Mouse (Mus musculus): ENCODE measurements around the gene Negr1. TPM values are rescaled to one million over a fixed set of nuclear protein-coding genes. Genes with fewer than 3 reads are reported as not detected.

Gene Negr1
- total and polyA plus RNA-seq, 2 experiments from 2014 or later, result 51.2 to 97.4 TPM

- no peak for TF ChIP-seq CTCF (IDR thresholded peaks at IDR 0.05; ENCODE audit: low read depth)
- Histone ChIP-seq H3K9ac (replicated peaks; ENCODE audit: low read length) (no peak overlapping the region), H3K27me3 (ENCODE audit: insufficient read depth, low read length) (no peaks in the 10 kb centered on the region), H3K27ac (no peak overlapping the region), H3K4me2 (ENCODE audit: low read depth, low read length) (no peak overlapping the region), H3K4me1 (ENCODE audit: insufficient read depth, low read length) (no peaks in the 10 kb centered on the region), H3K9me3 (ENCODE audit: low read length) (no peaks in the 10 kb centered on the region), H3K36me3 (ENCODE audit: insufficient read depth, low read length) (no peaks in the 10 kb centered on the region), H3K4me3 (ENCODE audit: low read length) (no peak overlapping the region)
- WGBS, result 90% methylated on average over 2 of the region's 2 CpGs
- ATAC-seq (no peak), DNase-seq (ENCODE audit: low spot score) (no peak)
Measured at GRCm38 (mm10) chr3:156662553-156662952, 101.0 kb downstream of the Negr1 start.

GRCm38 (mm10) chr3:156672560-156672959 is 111.0 kb downstream of the Negr1 start:
- no peak for TF ChIP-seq CTCF (IDR thresholded peaks at IDR 0.05; ENCODE audit: low read depth)
- Histone ChIP-seq H3K9me3 (ENCODE audit: low read length) (no peaks in the 10 kb centered on the region), H3K4me1 (ENCODE audit: insufficient read depth, low read length) (no peaks in the 10 kb centered on the region), H3K27me3 (ENCODE audit: insufficient read depth, low read length) (no peaks in the 10 kb centered on the region), H3K9ac (replicated peaks; ENCODE audit: low read length) (no peak overlapping the region), H3K27ac (no peak overlapping the region), H3K4me2 (ENCODE audit: low read depth, low read length) (no peak overlapping the region), H3K4me3 (ENCODE audit: low read length) (no peak overlapping the region), H3K36me3 (ENCODE audit: insufficient read depth, low read length) (no peaks in the 10 kb centered on the region)
- no peak for ATAC-seq
- WGBS, result 84% methylated on average over 3 of the region's 3 CpGs
- no peak for DNase-seq (ENCODE audit: low spot score)

GRCm38 (mm10) chr3:156690059-156690605 is 128.5 kb downstream of the Negr1 start:
- Histone ChIP-seq H3K27me3 (ENCODE audit: insufficient read depth, low read length) (no peaks in the 10 kb centered on the region), H3K4me3 (ENCODE audit: low read length) (no peak overlapping the region), H3K4me2 (ENCODE audit: low read depth, low read length) (no peak overlapping the region), H3K4me1 (ENCODE audit: insufficient read depth, low read length) (no peaks in the 10 kb centered on the region), H3K36me3 (ENCODE audit: insufficient read depth, low read length) (no peaks in the 10 kb centered on the region), H3K27ac (no peak overlapping the region), H3K9me3 (ENCODE audit: low read length) (no peaks in the 10 kb centered on the region), H3K9ac (replicated peaks; ENCODE audit: low read length) (no peak overlapping the region)
- WGBS, result 93% methylated on average over 5 of the region's 5 CpGs
- ATAC-seq, result no peak
- no peak for DNase-seq (ENCODE audit: low spot score)
- no peak for TF ChIP-seq CTCF (IDR thresholded peaks at IDR 0.05; ENCODE audit: low read depth)

- Histone ChIP-seq H3K4me2 (ENCODE audit: low read depth, low read length) (no peak overlapping the region), H3K36me3 (ENCODE audit: insufficient read depth, low read length) (no peaks in the 10 kb centered on the region), H3K9me3 (ENCODE audit: low read length) (no peaks in the 10 kb centered on the region), H3K4me1 (ENCODE audit: insufficient read depth, low read length) (no peaks in the 10 kb centered on the region), H3K27me3 (ENCODE audit: insufficient read depth, low read length) (no peaks in the 10 kb centered on the region), H3K27ac (no peak overlapping the region), H3K4me3 (ENCODE audit: low read length) (no peak overlapping the region), H3K9ac (replicated peaks; ENCODE audit: low read length) (no peak overlapping the region)
- TF ChIP-seq CTCF (IDR thresholded peaks at IDR 0.05; ENCODE audit: low read depth), result no peak
- DNase-seq (ENCODE audit: low spot score) (no peak), ATAC-seq (no peak)
- 92% methylated on average over 1 of the region's 1 CpGs for WGBS
Measured at GRCm38 (mm10) chr3:156698687-156699086, 137.1 kb downstream of the Negr1 start.

- H3K36me3 ChIP-seq (ENCODE audit: insufficient read depth, low read length), result no peaks in the 10 kb centered on the region
- H3K4me2 ChIP-seq (ENCODE audit: low read depth, low read length), result no peak overlapping the region
- no peak for DNase-seq (ENCODE audit: low spot score)
- 84% methylated on average over 1 of the region's 1 CpGs for WGBS
- no peak overlapping the region for H3K4me3 ChIP-seq (ENCODE audit: low read length)
- H3K9ac ChIP-seq (replicated peaks; ENCODE audit: low read length), result no peak overlapping the region
- no peaks in the 10 kb centered on the region for H3K27me3 ChIP-seq (ENCODE audit: insufficient read depth, low read length)
- H3K4me1 ChIP-seq (ENCODE audit: insufficient read depth, low read length), result no peaks in the 10 kb centered on the region
- no peak for TF ChIP-seq CTCF (IDR thresholded peaks at IDR 0.05; ENCODE audit: low read depth)
- ATAC-seq, result no peak
- H3K27ac ChIP-seq, result no peak overlapping the region
- H3K9me3 ChIP-seq (ENCODE audit: low read length), result no peaks in the 10 kb centered on the region
Measured at GRCm38 (mm10) chr3:156703241-156703640, 141.6 kb downstream of the Negr1 start.

DNA sequence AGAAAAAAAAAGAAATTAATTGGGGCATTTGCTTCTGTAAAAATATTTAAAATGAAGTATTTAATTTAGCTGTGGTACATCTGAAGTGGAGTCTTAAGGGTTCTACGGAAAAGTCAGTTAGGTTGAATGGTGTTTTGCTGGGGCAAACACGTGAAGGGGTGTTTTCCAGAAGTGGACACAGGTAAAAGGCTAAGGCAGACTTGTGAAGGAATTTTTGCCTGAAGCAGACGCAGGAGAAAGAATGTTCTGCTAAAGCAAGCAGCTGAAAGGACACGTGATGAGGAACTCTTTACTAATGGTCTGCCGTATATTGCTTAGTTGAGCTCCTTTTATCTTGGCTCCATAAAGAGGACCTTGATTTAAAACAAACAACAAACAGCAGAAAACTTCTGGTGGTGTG is 148.6 kb downstream of the Negr1 start:
- ATAC-seq, result no peak
- WGBS, result 79% methylated on average over 5 of the region's 5 CpGs

DNA sequence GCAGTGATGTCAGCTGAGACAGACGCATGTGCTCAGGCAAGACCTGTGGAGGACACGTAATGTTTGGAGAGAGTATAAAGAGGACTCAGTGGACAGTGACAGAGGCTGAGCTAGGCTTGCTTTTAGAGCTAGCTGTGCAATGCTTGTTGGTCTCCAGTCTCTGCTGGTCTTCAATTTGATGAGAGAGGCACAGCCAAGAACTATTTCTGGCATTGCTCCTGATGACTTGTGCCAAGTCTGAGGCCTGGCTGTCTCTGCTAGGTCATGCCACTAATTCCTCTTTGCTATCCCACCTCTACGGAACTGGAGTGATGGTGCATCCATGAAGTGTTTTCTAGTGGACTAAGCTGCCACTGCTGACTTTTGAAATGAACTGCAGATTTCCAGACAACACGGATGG is 149.1 kb downstream of the Negr1 start:
- Histone ChIP-seq H3K27ac (no peak overlapping the region), H3K9me3 (ENCODE audit: low read length) (no peaks in the 10 kb centered on the region), H3K27me3 (ENCODE audit: insufficient read depth, low read length) (no peaks in the 10 kb centered on the region), H3K4me2 (ENCODE audit: low read depth, low read length) (no peak overlapping the region), H3K4me3 (ENCODE audit: low read length) (no peak overlapping the region), H3K36me3 (ENCODE audit: insufficient read depth, low read length) (no peaks in the 10 kb centered on the region), H3K9ac (replicated peaks; ENCODE audit: low read length) (no peak overlapping the region), H3K4me1 (ENCODE audit: insufficient read depth, low read length) (no peaks in the 10 kb centered on the region)
- TF ChIP-seq CTCF (IDR thresholded peaks at IDR 0.05; ENCODE audit: low read depth), result no peak
- WGBS, result 62% methylated on average over 4 of the region's 4 CpGs
- ATAC-seq, result peak; percentile 40; the same call in 1 of the 2 replicates
- DNase-seq (ENCODE audit: low spot score), result peak; percentile 28

More for the DNA sequence above, 148.6 kb downstream of the Negr1 start:
- H3K27me3 ChIP-seq (ENCODE audit: insufficient read depth, low read length), result no peaks in the 10 kb centered on the region
- no peak for DNase-seq (ENCODE audit: low spot score)
- no peak for TF ChIP-seq CTCF (IDR thresholded peaks at IDR 0.05; ENCODE audit: low read depth)
- no peaks in the 10 kb centered on the region for H3K4me1 ChIP-seq (ENCODE audit: insufficient read depth, low read length)
- no peak overlapping the region for H3K27ac ChIP-seq
- no peak overlapping the region for H3K4me2 ChIP-seq (ENCODE audit: low read depth, low read length)
- no peak overlapping the region for H3K4me3 ChIP-seq (ENCODE audit: low read length)
- H3K9me3 ChIP-seq (ENCODE audit: low read length), result no peaks in the 10 kb centered on the region
- H3K36me3 ChIP-seq (ENCODE audit: insufficient read depth, low read length), result no peaks in the 10 kb centered on the region
- no peak overlapping the region for H3K9ac ChIP-seq (replicated peaks; ENCODE audit: low read length)
